Mouse (Mus musculus) v-Abl transformed pro-B cells (cell line): ENCODE results near the gene G6pc2.

Experiments
- in situ Hi-C, 2 experiments: fragments of 400-800 bp; cut with MboI; formaldehyde crosslinking; loops; one replicate each; pipeline ENCODE4 v1.15.1; 2025; ENCODE audit not compliant: unreplicated experiment in 2 of 2

Gene G6pc2

GRCm38 (mm10) chr2:69234976-69235678 lies 24.3 kb downstream of the G6pc2 start:
- in situ Hi-C loops: no loop called here

GRCm38 (mm10) chr2:69239315-69239714 lies 28.4 kb downstream of the G6pc2 start:
- in situ Hi-C loops: no loop called here

- in situ Hi-C loops: no loop called here
Observed at GRCm38 (mm10) chr2:69244924-69245323, 34.1 kb downstream of the G6pc2 start.

GRCm38 (mm10) chr2:69247081-69247480 lies 36.2 kb downstream of the G6pc2 start:
- in situ Hi-C loops: no loop called here

GRCm38 (mm10) chr2:69248221-69248755 lies 37.4 kb downstream of the G6pc2 start:
- in situ Hi-C loops: no loop called here

- in situ Hi-C loops: no loop called here
Observed at GRCm38 (mm10) chr2:69264069-69264618, 53.3 kb downstream of the G6pc2 start.

- in situ Hi-C loops: no loop called here
Observed at GRCm38 (mm10) chr2:69275875-69276274, 65.0 kb downstream of the G6pc2 start.
